Mouse (Mus musculus): ENCODE results near the gene Pdcl3. TPM values are rescaled to one million over a fixed set of nuclear protein-coding genes. Genes with fewer than 3 reads are reported as not detected.

Gene Pdcl3
- polyA plus RNA-seq, 1 experiment from 2014 or later = 148 TPM

- Histone ChIP-seq H3K27me3 (ENCODE audit: insufficient read depth, low read length) (no peaks in the 10 kb centered on the region), H3K9ac (no peak overlapping the region), H3K36me3 (ENCODE audit: insufficient read depth) (no peaks in the 10 kb centered on the region), H3K9me3 (ENCODE audit: low read depth, low read length) (no peaks in the 10 kb centered on the region; the same call in 1 of the 2 replicates), H3K4me1 (ENCODE audit: insufficient read depth) (no peaks in the 10 kb centered on the region), H3K4me2 (no peak overlapping the region), H3K4me3 (ENCODE audit: low read depth, low read length) (no peak overlapping the region), H3K27ac (ENCODE audit: low read depth) (no peak overlapping the region)
- WGBS = 27% methylated on average over 7 of the region's 7 CpGs
- no peak for ATAC-seq (ENCODE audit: insufficient read depth)
- no peak for DNase-seq
- no peak for TF ChIP-seq CTCF (IDR thresholded peaks at IDR 0.05; ENCODE audit: low read depth)
Measured at GRCm38 (mm10) chr1:39046689-39047088, 61.3 kb downstream of the Pdcl3 start.

Other genes with a start within 250 kb of the Pdcl3 start
- gene Lonrf2, start 148.9 kb upstream of the Pdcl3 start, polyA plus RNA-seq (2014; fragmentation: Nextera tagmentation; extraction: Ambion mirVana) = 0.99 and 1.0 TPM in 2 replicates
- gene Chst10, start 87.4 kb upstream of the Pdcl3 start, polyA plus RNA-seq (2014; fragmentation: Nextera tagmentation; extraction: Ambion mirVana) = 2.2 and 3.9 TPM in 2 replicates
- gene Nms, start 46.5 kb upstream of the Pdcl3 start, polyA plus RNA-seq (2014; fragmentation: Nextera tagmentation; extraction: Ambion mirVana) = not detected in 2 replicates
- 0.30 and 0.59 TPM in 2 replicates for gene Npas2, start 208.1 kb downstream of the Pdcl3 start, polyA plus RNA-seq (2014; fragmentation: Nextera tagmentation; extraction: Ambion mirVana)